Mouse (Mus musculus) stomach, postnatal 0 days (tissue): ENCODE results near the gene Smad9. TPM values are rescaled to one million over a fixed set of nuclear protein-coding genes. Genes with fewer than 3 reads are reported as not detected.

ENCODE experiments used
- ATAC-seq: fragments of 200-750 bp; cut with Nextera tagmentation; 2 replicates; pipeline ENCODE4 v1.8.0; 2017; ENCODE audit not compliant: low FRiP score, low TSS enrichment
- DNase-seq: peaks from one replicate; pipeline ENCODE4 v3.0.0-alpha.2; 2016; ENCODE audit warnings: low spot score
- H3K27ac ChIP-seq: fragments of 300-500 bp; sonication (generic); replicated peaks from 2 replicates; pipeline ENCODE4 v1.5.1; 2014; ENCODE audit warnings: mild to moderate bottlenecking, control low read depth
- H3K27me3 ChIP-seq: fragments of 300-500 bp; sonication (generic); 2 replicates; pipeline ENCODE4 v1.6.1; 2014; ENCODE audit warnings: low read length; ENCODE audit not compliant: control insufficient read depth, insufficient read depth
- H3K36me3 ChIP-seq: fragments of 300-500 bp; sonication (generic); 2 replicates; pipeline ENCODE4 v1.6.1; 2014; ENCODE audit warnings: low read length, mixed read lengths; ENCODE audit not compliant: control insufficient read depth, insufficient read depth
- H3K4me1 ChIP-seq: fragments of 300-500 bp; sonication (generic); replicated peaks from 2 replicates; pipeline ENCODE4 v1.6.1; 2014; ENCODE audit warnings: antibody characterized with exemption; ENCODE audit not compliant: control insufficient read depth, insufficient read depth
- H3K4me2 ChIP-seq: fragments of 300-500 bp; sonication (generic); replicated peaks from 2 replicates; pipeline ENCODE4 v1.6.1; 2014; ENCODE audit warnings: low read depth, mild to moderate bottlenecking, control low read depth, moderate library complexity
- H3K4me3 ChIP-seq: fragments of 300-500 bp; sonication (generic); 2 replicates; pipeline ENCODE4 v1.5.1; 2014; ENCODE audit warnings: low read depth, low read length, control low read depth
- H3K9ac ChIP-seq: fragments of 300-500 bp; sonication (generic); 2 replicates; pipeline ENCODE4 v1.6.1; 2014; ENCODE audit warnings: mild to moderate bottlenecking, low read length, control low read depth, mixed read lengths
- H3K9me3 ChIP-seq: fragments of 300-500 bp; sonication (generic); 2 replicates; pipeline ENCODE4 v1.6.1; 2016; ENCODE audit warnings: low read length; ENCODE audit not compliant: control insufficient read depth
- CTCF ChIP-seq: IDR thresholded peaks from 2 replicates; pipeline ENCODE4 v1.5.1; 2016; ENCODE audit warnings: antibody characterized with exemption, low read depth, mild to moderate bottlenecking, moderate library complexity
- EP300 ChIP-seq: optimal IDR thresholded peaks from 2 replicates; pipeline ENCODE3; 2016; ENCODE audit warnings: antibody characterized with exemption
- WGBS: fragments of 180-500 bp; shearing (Covaris S2); extraction: QIAGEN DNeasy Blood & Tissue Kit; methylation state at CpG from one replicate; pipeline ENCODE4 v1.1.7; 2014; 5-methylcytosine and 5-hydroxymethylcytosine counted together
- polyA plus RNA-seq: library from polyadenylated mRNA; unstranded; fragments of >200 nt; fragmentation: Nextera tagmentation; extraction: Ambion mirVana; gene quantifications from 2 replicates; pipeline ENCODE4 v1.2.1, GENCODE M21; 2015

The Smad9 gene
- polyA plus RNA-seq, 1 experiment from 2014 or later: 0.56 TPM

DNA sequence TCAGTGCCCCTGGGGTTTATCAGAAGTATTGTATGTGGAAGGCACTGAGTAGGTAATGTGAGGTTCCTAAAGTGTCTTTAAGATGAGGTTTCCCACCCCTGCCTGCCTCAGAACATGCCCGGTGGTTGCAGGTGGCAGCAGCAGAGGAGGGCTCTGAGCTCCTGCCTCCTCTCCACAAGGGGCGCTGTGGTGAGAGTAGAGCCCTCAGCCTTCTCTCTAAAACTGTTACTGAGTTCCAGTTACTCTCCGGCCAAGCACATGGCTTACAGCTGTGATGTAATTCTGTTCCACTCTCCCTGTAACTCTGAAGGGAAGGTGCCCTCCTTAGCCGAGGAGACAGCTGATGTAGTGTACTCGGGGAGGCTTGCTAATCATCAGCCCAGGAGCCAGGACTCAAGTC, 9.6 kb upstream of the Smad9 start:
- no peaks in the 10 kb centered on the region for H3K9me3 ChIP-seq
- H3K27me3 ChIP-seq: no peaks in the 10 kb centered on the region
- WGBS: 54% methylated on average over 5 of the region's 5 CpGs
- H3K36me3 ChIP-seq: peaks cover 52% of the 10 kb centered on the region
- no peak overlapping the region for H3K4me3 ChIP-seq
- no peak overlapping the region for H3K9ac ChIP-seq
- ATAC-seq (peak; percentile 53; the same call in 1 of the 2 replicates), DNase-seq (peak; percentile 53)
- no peaks in the 10 kb centered on the region for H3K4me1 ChIP-seq
- TF ChIP-seq EP300 (no peak), CTCF (peak; percentile 73)
- H3K27ac ChIP-seq: no peak overlapping the region
- no peak overlapping the region for H3K4me2 ChIP-seq

DNA sequence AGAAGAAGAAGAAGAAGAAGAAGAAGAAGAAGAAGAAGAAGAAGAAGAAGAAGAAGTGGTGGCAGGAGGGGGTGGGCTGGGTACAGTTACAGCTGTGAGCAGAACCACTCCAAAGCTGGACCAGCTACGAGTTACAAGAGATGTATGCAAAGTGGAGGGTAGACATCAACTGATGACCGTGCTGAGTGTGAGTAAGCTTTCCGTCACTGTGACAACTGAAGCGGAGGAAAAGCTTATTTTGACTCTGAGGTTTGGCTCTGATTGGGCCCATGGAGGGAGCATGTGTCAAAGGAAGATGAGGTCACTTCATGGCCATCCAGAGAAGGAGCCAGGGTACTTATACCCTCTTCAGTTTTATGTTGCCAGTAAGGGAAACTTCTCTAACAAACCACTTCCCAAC, 2.0 kb upstream of the Smad9 start:
- no peak for TF ChIP-seq EP300
- TF ChIP-seq CTCF: no peak
- DNase-seq (no peak), ATAC-seq (no peak)
- H3K27me3 ChIP-seq: no peaks in the 10 kb centered on the region
- WGBS: 66% methylated on average over 4 of the region's 4 CpGs
- no peak overlapping the region for H3K4me2 ChIP-seq
- no peak overlapping the region for H3K4me3 ChIP-seq
- peaks cover 8% of the 10 kb centered on the region for H3K36me3 ChIP-seq
- H3K27ac ChIP-seq: no peak overlapping the region
- no peak overlapping the region for H3K9ac ChIP-seq
- H3K9me3 ChIP-seq: no peaks in the 10 kb centered on the region
- peaks cover 4% of the 10 kb centered on the region; the same call in 1 of the 2 replicates for H3K4me1 ChIP-seq

DNA sequence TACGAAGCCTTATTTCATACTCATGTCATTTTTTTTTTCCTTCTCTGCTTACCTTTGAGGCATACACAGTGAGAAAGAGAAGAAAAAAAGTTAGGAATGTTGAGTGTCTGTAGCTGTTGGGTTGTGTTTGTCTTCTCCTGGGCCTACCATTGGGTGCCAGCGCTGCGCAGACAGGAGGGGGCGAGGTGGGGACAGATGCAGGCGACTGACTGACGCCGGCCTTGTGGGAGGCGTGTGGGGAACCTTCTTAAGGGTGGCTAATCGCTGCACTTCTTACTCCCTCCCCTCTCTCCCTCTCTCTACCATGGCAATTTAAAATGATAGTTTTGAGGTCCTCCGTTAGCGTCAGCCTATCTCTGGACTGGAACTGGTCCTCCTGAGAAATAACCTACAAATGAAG, 676 bp downstream of the Smad9 start:
- Histone ChIP-seq H3K36me3 (no peaks in the 10 kb centered on the region), H3K27me3 (no peaks in the 10 kb centered on the region), H3K9me3 (no peaks in the 10 kb centered on the region), H3K9ac (peak overlapping the region; percentile 69), H3K4me3 (peak overlapping the region; percentile 65), H3K4me2 (peak overlapping the region; percentile 97), H3K4me1 (peaks cover 4% of the 10 kb centered on the region; the same call in 1 of the 2 replicates), H3K27ac (peak overlapping the region; percentile 85)
- TF ChIP-seq EP300: no peak
- no peak for TF ChIP-seq CTCF
- ATAC-seq (no peak; the same call in 1 of the 2 replicates), DNase-seq (peak; percentile 37)
- WGBS: 5% methylated on average over 11 of the region's 11 CpGs

DNA sequence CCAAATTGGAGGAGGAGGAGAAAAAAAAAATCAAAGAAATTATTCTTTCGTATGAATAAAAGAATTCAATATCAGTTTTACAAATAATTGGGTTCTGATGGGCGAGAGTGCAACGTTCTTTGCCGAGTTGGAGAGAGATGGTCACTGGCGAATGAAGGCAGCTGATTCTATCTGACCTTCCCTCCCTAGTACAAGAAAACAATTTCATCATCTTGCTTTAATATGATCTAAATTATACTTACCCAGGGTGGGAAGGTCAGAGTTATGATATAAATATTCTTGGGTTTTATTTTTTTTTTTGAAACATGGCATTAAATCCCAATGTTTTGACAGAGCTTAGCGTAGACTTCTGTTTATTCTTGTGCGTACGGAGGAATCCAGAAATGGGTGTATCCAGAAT, 2.1 kb downstream of the Smad9 start:
- TF ChIP-seq EP300: no peak
- TF ChIP-seq CTCF: no peak
- DNase-seq: no peak
- 40% methylated on average over 8 of the region's 8 CpGs for WGBS
- H3K9me3 ChIP-seq: no peaks in the 10 kb centered on the region
- no peak overlapping the region for H3K27ac ChIP-seq
- H3K36me3 ChIP-seq: no peaks in the 10 kb centered on the region
- no peaks in the 10 kb centered on the region for H3K27me3 ChIP-seq
- H3K4me1 ChIP-seq: peaks cover 4% of the 10 kb centered on the region; the same call in 1 of the 2 replicates
- no peak overlapping the region for H3K4me3 ChIP-seq
- no peak for ATAC-seq
- H3K4me2 ChIP-seq: no peak overlapping the region; the same call in 1 of the 2 replicates
- no peak overlapping the region for H3K9ac ChIP-seq

DNA sequence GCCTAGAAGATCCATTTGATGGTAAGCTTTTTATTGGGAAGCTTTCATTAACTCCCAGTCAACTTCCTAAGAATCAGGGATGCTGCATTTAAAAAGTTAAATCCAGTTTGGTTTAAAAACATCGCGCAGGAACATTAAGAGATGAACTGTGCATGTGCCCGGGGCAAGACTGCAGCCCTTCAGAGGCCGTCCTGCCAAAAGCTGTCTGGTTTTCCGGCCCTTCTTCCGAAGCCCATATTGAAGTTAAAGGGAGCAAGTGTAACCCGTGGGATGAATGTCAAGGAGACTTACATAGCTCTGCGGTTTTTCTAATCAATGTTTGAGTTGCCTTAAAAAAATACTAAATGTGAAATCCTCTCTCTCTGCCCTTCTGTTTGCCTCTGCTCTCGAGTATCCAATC, 3.8 kb downstream of the Smad9 start:
- Histone ChIP-seq H3K36me3 (no peaks in the 10 kb centered on the region), H3K27ac (no peak overlapping the region), H3K4me3 (no peak overlapping the region), H3K4me1 (peaks cover 4% of the 10 kb centered on the region; the same call in 1 of the 2 replicates), H3K9ac (no peak overlapping the region), H3K4me2 (no peak overlapping the region), H3K27me3 (no peaks in the 10 kb centered on the region), H3K9me3 (no peaks in the 10 kb centered on the region)
- 50% methylated on average over 9 of the region's 9 CpGs for WGBS
- ATAC-seq: no peak
- DNase-seq: no peak
- no peak for TF ChIP-seq EP300
- no peak for TF ChIP-seq CTCF

DNA sequence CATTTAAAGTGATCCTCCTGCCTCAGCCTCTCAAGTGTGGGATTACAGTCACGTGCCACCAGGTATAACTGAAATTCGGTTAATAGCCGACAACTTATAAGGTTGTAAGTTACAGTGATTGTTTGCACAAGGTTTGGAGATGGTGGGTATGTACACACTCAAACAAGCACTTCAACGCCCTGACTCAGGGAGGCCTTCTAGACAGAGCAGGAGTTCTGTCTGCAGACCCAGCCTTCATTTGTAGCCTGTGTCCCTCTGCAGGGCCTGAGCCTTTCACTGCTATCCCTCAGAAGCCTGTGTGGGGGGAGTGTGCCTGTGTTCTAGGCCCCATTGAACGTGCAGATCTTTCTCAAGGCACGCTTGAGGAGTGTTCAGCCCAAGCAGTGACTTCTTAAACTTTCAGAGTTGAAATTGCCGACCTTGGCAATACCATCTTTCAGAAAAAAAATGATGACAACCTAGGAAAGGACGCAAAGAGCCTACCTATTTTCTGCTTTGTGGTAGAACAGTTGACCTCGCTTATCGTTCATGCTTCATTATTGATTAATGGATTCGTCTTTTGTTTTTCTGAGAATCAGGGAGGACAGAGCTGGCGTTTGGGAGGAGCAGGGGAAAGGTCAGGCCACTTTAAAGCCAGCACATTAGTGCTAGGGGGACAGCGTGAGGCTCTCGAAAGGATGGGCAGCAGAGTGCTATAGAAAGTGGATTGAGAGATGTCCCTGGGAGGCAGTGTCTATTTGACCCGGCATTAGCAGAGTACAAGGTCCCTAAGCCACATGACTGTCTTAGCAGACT, 5.1 kb downstream of the Smad9 start:
- Histone ChIP-seq H3K4me2 (no peak overlapping the region), H3K4me3 (no peak overlapping the region), H3K27ac (no peak overlapping the region), H3K27me3 (no peaks in the 10 kb centered on the region), H3K9me3 (no peaks in the 10 kb centered on the region), H3K4me1 (peaks cover 2% of the 10 kb centered on the region; the same call in 1 of the 2 replicates), H3K36me3 (no peaks in the 10 kb centered on the region), H3K9ac (no peak overlapping the region)
- no peak for ATAC-seq
- 58% methylated on average over 15 of the region's 15 CpGs for WGBS
- no peak for DNase-seq
- no peak for TF ChIP-seq EP300
- no peak for TF ChIP-seq CTCF
